8 mouse cellular contexts compared by ENCODE assay signal in genomic region chr4:31642161-31642560, GRCm38 (mm10).
DNase-seq lines count a peak whose midpoint lies in the region; ATAC-seq lines count a peak whose summit lies in the region.

No protein-coding gene starts in this region.

- peak overlapping the region; percentile 13; the same call in 1 of the 2 replicates for H3K4me2 ChIP-seq in intestine, embryonic 15.5 days (replicated peaks)
- peak overlapping the region; percentile 49 for H3K4me2 ChIP-seq in limb, embryonic 13.5 days (replicated peaks)

- no peak overlapping the region for H3K27ac ChIP-seq in intestine, embryonic 15.5 days
- no peak overlapping the region for H3K27ac ChIP-seq in limb, embryonic 13.5 days

- no peaks in the 10 kb centered on the region for H3K36me3 ChIP-seq in intestine, embryonic 15.5 days
- H3K36me3 ChIP-seq in limb, embryonic 13.5 days = no peaks in the 10 kb centered on the region

- no peaks in the 10 kb centered on the region for H3K9me3 ChIP-seq in intestine, embryonic 15.5 days
- no peaks in the 10 kb centered on the region for H3K9me3 ChIP-seq in limb, embryonic 13.5 days

- peak; percentile 84 for ATAC-seq in intestine, embryonic 15.5 days
- ATAC-seq in limb, embryonic 13.5 days (ENCODE audit: low FRiP score, low read depth) = peak; percentile 91

- DNase-seq in lung, postnatal 10 days = peak; percentile 21
- DNase-seq in lung, postnatal 36 days = no peak
- DNase-seq in cerebellum, postnatal 10 days = peak; percentile 70 to 71
- DNase-seq in frontal cortex, adult 2 months (ENCODE audit: extremely low spot score in 1 of 2, low spot score in 1 of 2) = peak; percentile 22 to 76
- DNase-seq in right cerebral cortex, postnatal 25 days = peak; percentile 64
- DNase-seq in B cell, adult 2 months = no peak

- H3K4me1 ChIP-seq in intestine, embryonic 15.5 days (replicated peaks) = no peaks in the 10 kb centered on the region
- H3K4me1 ChIP-seq in limb, embryonic 13.5 days = peaks cover 11% of the 10 kb centered on the region

- no peak overlapping the region for H3K4me3 ChIP-seq in intestine, embryonic 15.5 days (replicated peaks)
- H3K4me3 ChIP-seq in limb, embryonic 13.5 days = peak overlapping the region; percentile 1; the same call in 1 of the 2 replicates

- 24% methylated on average over 9 of the region's 9 CpGs for WGBS in intestine, embryonic 15.5 days
- WGBS in limb, embryonic 13.5 days = 22% methylated on average over 9 of the region's 9 CpGs

- H3K9ac ChIP-seq in intestine, embryonic 15.5 days = no peak overlapping the region
- no peak overlapping the region for H3K9ac ChIP-seq in limb, embryonic 13.5 days

- H3K27me3 ChIP-seq in intestine, embryonic 15.5 days (replicated peaks) = no peaks in the 10 kb centered on the region
- H3K27me3 ChIP-seq in limb, embryonic 13.5 days = no peaks in the 10 kb centered on the region

Comparison
In these comparisons a context has a peak if more than half of its experiments do, and no peak if none do; other contexts are left out.
1. DNase-seq: peak in lung, postnatal 10 days (single experiment), cerebellum, postnatal 10 days (2 of 2), frontal cortex, adult 2 months (2 of 2) and right cerebral cortex, postnatal 25 days (single experiment); none in lung, postnatal 36 days (single experiment) and B cell, adult 2 months (0 of 2).